Mouse (Mus musculus): Measurements from ENCODE around the gene Erfe. TPM values are rescaled to one million over a fixed set of nuclear protein-coding genes. Genes with fewer than 3 reads are reported as not detected.

Erfe gene
- polyA plus RNA-seq, 1 experiment from 2014 or later = 2.5 TPM

DNA sequence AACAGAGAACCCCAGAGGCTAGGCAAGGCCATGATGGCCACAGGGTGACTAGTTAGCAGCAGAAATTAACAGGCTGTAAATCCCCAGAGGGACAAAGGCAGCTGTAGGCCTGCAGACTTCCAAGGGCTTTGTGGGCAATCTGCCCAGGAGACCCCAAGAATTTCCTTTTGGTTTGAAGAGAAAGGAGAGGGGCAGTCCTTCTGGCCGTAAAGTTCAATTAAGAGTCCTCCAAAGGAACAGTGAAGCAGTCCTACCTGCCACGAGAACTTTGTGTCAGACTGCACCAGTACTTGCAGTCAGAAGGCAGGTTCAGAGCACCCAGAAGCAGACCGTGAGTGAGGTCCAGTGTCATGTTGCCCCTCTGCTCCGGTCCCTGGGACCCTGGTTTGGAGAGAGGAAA, 48.7 kb downstream of the Erfe start:
- H3K4me3 ChIP-seq (ENCODE audit: control insufficient read depth in 1 of 2, insufficient read depth in 1 of 2, low read depth in 1 of 2, low read length in 2 of 2) = no peak overlapping the region
- no peak for ATAC-seq (ENCODE audit: insufficient number of reproducible peaks, insufficient read depth, low FRiP score, low read depth)
- H3K4me1 ChIP-seq (ENCODE audit: control insufficient read depth in 2 of 2, insufficient read depth in 2 of 2, low read length in 2 of 2) = peaks cover 23 to 27% of the 10 kb centered on the region in 2 experiments
- WGBS = 71% methylated on average over 4 of the region's 4 CpGs
- H3K27me3 ChIP-seq (ENCODE audit: control insufficient read depth, insufficient read depth, low read length) = no peaks in the 10 kb centered on the region
- H3K9me3 ChIP-seq (ENCODE audit: control insufficient read depth, low read length) = no peaks in the 10 kb centered on the region
- peaks cover 26% of the 10 kb centered on the region for H3K36me3 ChIP-seq (ENCODE audit: control insufficient read depth, insufficient read depth, low read length)
- H3K4me2 ChIP-seq (ENCODE audit: low read length) = peak overlapping the region; percentile 95
- H3K9ac ChIP-seq (ENCODE audit: low read length) = peak overlapping the region; percentile 94
- H3K27ac ChIP-seq (replicated peaks in 1 of 2; ENCODE audit: control insufficient read depth in 1 of 2, insufficient read depth in 1 of 2, low read depth in 2 of 2, low read length in 2 of 2) = peak overlapping the region; percentile 100

DNA sequence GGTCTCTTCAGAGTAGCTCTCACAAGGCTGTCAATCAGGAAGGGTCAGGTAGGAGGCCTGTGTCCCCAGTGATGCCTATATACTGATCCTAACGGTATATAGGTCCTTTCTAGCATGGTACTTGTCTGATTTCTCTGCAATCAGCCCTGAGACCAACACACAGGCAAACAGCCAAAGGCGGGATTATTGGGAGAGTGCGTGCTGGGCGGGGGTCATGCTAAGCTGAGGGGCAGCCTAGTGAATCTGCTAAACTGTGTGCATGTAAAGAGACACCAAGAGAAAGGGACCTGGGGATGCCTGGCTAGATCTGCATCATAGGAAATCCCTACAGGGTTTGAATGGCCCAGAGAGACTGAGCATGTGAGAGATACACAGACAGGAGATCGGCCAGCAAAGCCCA, 49.1 kb downstream of the Erfe start:
- H3K4me2 ChIP-seq (ENCODE audit: low read length) = no peak overlapping the region
- peak overlapping the region; percentile 100 for H3K27ac ChIP-seq (replicated peaks in 1 of 2; ENCODE audit: control insufficient read depth in 1 of 2, insufficient read depth in 1 of 2, low read depth in 2 of 2, low read length in 2 of 2)
- peak overlapping the region; percentile 94 for H3K9ac ChIP-seq (ENCODE audit: low read length)
- H3K36me3 ChIP-seq (ENCODE audit: control insufficient read depth, insufficient read depth, low read length) = peaks cover 30% of the 10 kb centered on the region
- no peak overlapping the region for H3K4me3 ChIP-seq (ENCODE audit: control insufficient read depth in 1 of 2, insufficient read depth in 1 of 2, low read depth in 1 of 2, low read length in 2 of 2)
- no peaks in the 10 kb centered on the region for H3K9me3 ChIP-seq (ENCODE audit: control insufficient read depth, low read length)
- H3K27me3 ChIP-seq (ENCODE audit: control insufficient read depth, insufficient read depth, low read length) = no peaks in the 10 kb centered on the region
- WGBS = 78% methylated on average over 5 of the region's 5 CpGs
- no peak for ATAC-seq (ENCODE audit: insufficient number of reproducible peaks, insufficient read depth, low FRiP score, low read depth)
- peaks cover 23 to 27% of the 10 kb centered on the region in 2 experiments for H3K4me1 ChIP-seq (ENCODE audit: control insufficient read depth in 2 of 2, insufficient read depth in 2 of 2, low read length in 2 of 2)

DNA sequence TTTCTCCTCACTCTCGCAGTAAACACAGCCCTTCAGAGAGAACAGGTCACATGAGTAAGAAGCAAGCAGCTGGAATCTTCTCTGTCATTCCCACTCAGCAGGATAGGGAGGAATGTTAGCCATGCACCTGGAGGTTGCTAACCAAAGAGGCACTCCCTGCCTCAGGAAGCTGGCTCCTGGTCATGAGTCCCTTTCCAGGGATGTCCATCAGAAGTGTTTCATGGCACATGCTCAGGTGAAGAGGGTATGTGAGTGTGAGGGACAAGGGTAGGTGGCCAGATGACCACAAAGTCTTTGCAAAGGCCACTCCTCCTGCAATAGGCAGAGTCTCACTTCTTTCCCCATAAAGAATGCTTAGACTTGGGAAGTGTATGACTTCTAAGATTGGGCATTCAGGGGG, 51.8 kb downstream of the Erfe start:
- H3K27ac ChIP-seq (replicated peaks in 1 of 2; ENCODE audit: control insufficient read depth in 1 of 2, insufficient read depth in 1 of 2, low read depth in 2 of 2, low read length in 2 of 2) = no peak overlapping the region
- ATAC-seq (ENCODE audit: insufficient number of reproducible peaks, insufficient read depth, low FRiP score, low read depth) = no peak
- no peaks in the 10 kb centered on the region for H3K27me3 ChIP-seq (ENCODE audit: control insufficient read depth, insufficient read depth, low read length)
- peaks cover 38% of the 10 kb centered on the region for H3K36me3 ChIP-seq (ENCODE audit: control insufficient read depth, insufficient read depth, low read length)
- H3K4me2 ChIP-seq (ENCODE audit: low read length) = no peak overlapping the region
- H3K9me3 ChIP-seq (ENCODE audit: control insufficient read depth, low read length) = no peaks in the 10 kb centered on the region
- H3K4me1 ChIP-seq (ENCODE audit: control insufficient read depth in 2 of 2, insufficient read depth in 2 of 2, low read length in 2 of 2) = peaks cover 12 to 16% of the 10 kb centered on the region in 2 experiments
- WGBS = 58% methylated on average over 1 of the region's 1 CpGs
- no peak overlapping the region for H3K9ac ChIP-seq (ENCODE audit: low read length)
- H3K4me3 ChIP-seq (ENCODE audit: control insufficient read depth in 1 of 2, insufficient read depth in 1 of 2, low read depth in 1 of 2, low read length in 2 of 2) = no peak overlapping the region

GRCm38 (mm10) chr1:91419862-91420600, 53.8 kb downstream of the Erfe start:
- ATAC-seq (ENCODE audit: insufficient number of reproducible peaks, insufficient read depth, low FRiP score, low read depth) = no peak
- H3K36me3 ChIP-seq (ENCODE audit: control insufficient read depth, insufficient read depth, low read length) = peaks cover 52% of the 10 kb centered on the region
- H3K4me2 ChIP-seq (ENCODE audit: low read length) = no peak overlapping the region
- H3K9me3 ChIP-seq (ENCODE audit: control insufficient read depth, low read length) = no peaks in the 10 kb centered on the region
- no peak overlapping the region for H3K27ac ChIP-seq (replicated peaks in 1 of 2; ENCODE audit: control insufficient read depth in 1 of 2, insufficient read depth in 1 of 2, low read depth in 2 of 2, low read length in 2 of 2)
- peaks cover 3 to 5% of the 10 kb centered on the region in 2 experiments for H3K4me1 ChIP-seq (ENCODE audit: control insufficient read depth in 2 of 2, insufficient read depth in 2 of 2, low read length in 2 of 2)
- 66% methylated on average over 10 of the region's 10 CpGs for WGBS
- H3K4me3 ChIP-seq (ENCODE audit: control insufficient read depth in 1 of 2, insufficient read depth in 1 of 2, low read depth in 1 of 2, low read length in 2 of 2) = no peak overlapping the region
- no peak overlapping the region for H3K9ac ChIP-seq (ENCODE audit: low read length)
- no peaks in the 10 kb centered on the region for H3K27me3 ChIP-seq (ENCODE audit: control insufficient read depth, insufficient read depth, low read length)

- Histone ChIP-seq H3K4me2 (ENCODE audit: low read length) (no peak overlapping the region), H3K9me3 (ENCODE audit: control insufficient read depth, low read length) (no peaks in the 10 kb centered on the region), H3K4me3 (ENCODE audit: control insufficient read depth in 1 of 2, insufficient read depth in 1 of 2, low read depth in 1 of 2, low read length in 2 of 2) (no peak overlapping the region), H3K27ac (replicated peaks in 1 of 2; ENCODE audit: control insufficient read depth in 1 of 2, insufficient read depth in 1 of 2, low read depth in 2 of 2, low read length in 2 of 2) (no peak overlapping the region), H3K9ac (ENCODE audit: low read length) (no peak overlapping the region), H3K27me3 (ENCODE audit: control insufficient read depth, insufficient read depth, low read length) (no peaks in the 10 kb centered on the region), H3K4me1 (ENCODE audit: control insufficient read depth in 2 of 2, insufficient read depth in 2 of 2, low read length in 2 of 2) (no peaks in the 10 kb centered on the region), H3K36me3 (ENCODE audit: control insufficient read depth, insufficient read depth, low read length) (peaks cover 52% of the 10 kb centered on the region)
- 89% methylated on average over 8 of the region's 8 CpGs for WGBS
- no peak for ATAC-seq (ENCODE audit: insufficient number of reproducible peaks, insufficient read depth, low FRiP score, low read depth)
Measured at GRCm38 (mm10) chr1:91420601-91421065, 54.4 kb downstream of the Erfe start.

Other genes with a start within 250 kb of the Erfe start
- gene Rbm44, start 221.3 kb upstream of the Erfe start, polyA plus RNA-seq (2014; fragmentation: Nextera tagmentation; extraction: Ambion mirVana) = 3.3 and 3.7 TPM in 2 replicates
- 55.9 and 56.9 TPM in 2 replicates for gene Ramp1, start 186.6 kb upstream of the Erfe start, polyA plus RNA-seq (2014; fragmentation: Nextera tagmentation; extraction: Ambion mirVana)
- gene Ube2f, start 116.1 kb upstream of the Erfe start, polyA plus RNA-seq (2014; fragmentation: Nextera tagmentation; extraction: Ambion mirVana) = 63.5 and 67.6 TPM in 2 replicates
- gene Scly, start 68.1 kb upstream of the Erfe start, polyA plus RNA-seq (2014; fragmentation: Nextera tagmentation; extraction: Ambion mirVana) = 10.6 and 12.1 TPM in 2 replicates
- gene Espnl, start 44.4 kb upstream of the Erfe start, polyA plus RNA-seq (2014; fragmentation: Nextera tagmentation; extraction: Ambion mirVana) = 0.12 TPM in 1 of 2 replicates, not detected in the other
- gene Klhl30, start 15.4 kb upstream of the Erfe start, polyA plus RNA-seq (2014; fragmentation: Nextera tagmentation; extraction: Ambion mirVana) = 61.8 and 63.4 TPM in 2 replicates
- 98.5 and 108 TPM in 2 replicates for gene Ilkap, start 32.4 kb downstream of the Erfe start, polyA plus RNA-seq (2014; fragmentation: Nextera tagmentation; extraction: Ambion mirVana)
- gene Hes6, start 47.6 kb downstream of the Erfe start, polyA plus RNA-seq (2014; fragmentation: Nextera tagmentation; extraction: Ambion mirVana) = 67.3 and 71.4 TPM in 2 replicates
- gene Per2, start 92.9 kb downstream of the Erfe start, polyA plus RNA-seq (2014; fragmentation: Nextera tagmentation; extraction: Ambion mirVana) = 3.4 and 5.6 TPM in 2 replicates
- 3.3 and 3.4 TPM in 2 replicates for gene Traf3ip1, start 128.2 kb downstream of the Erfe start, polyA plus RNA-seq (2014; fragmentation: Nextera tagmentation; extraction: Ambion mirVana)
- 5.7 and 7.5 TPM in 2 replicates for gene Asb1, start 174.1 kb downstream of the Erfe start, polyA plus RNA-seq (2014; fragmentation: Nextera tagmentation; extraction: Ambion mirVana)

Data from heart, embryonic 14.5 days (tissue).